Mouse (Mus musculus): ENCODE measurements around the gene Gm13199. TPM values are rescaled to one million over a fixed set of nuclear protein-coding genes. Genes with fewer than 3 reads are reported as not detected.

The Gm13199 gene
- total RNA-seq, 2 experiments from 2014 or later: 1.4 to 2.5 TPM

GRCm38 (mm10) chr2:5824685-5825084 is 38.0 kb downstream of the Gm13199 start:
- intact Hi-C loops (cut with DNase I): no loop called here

DNA sequence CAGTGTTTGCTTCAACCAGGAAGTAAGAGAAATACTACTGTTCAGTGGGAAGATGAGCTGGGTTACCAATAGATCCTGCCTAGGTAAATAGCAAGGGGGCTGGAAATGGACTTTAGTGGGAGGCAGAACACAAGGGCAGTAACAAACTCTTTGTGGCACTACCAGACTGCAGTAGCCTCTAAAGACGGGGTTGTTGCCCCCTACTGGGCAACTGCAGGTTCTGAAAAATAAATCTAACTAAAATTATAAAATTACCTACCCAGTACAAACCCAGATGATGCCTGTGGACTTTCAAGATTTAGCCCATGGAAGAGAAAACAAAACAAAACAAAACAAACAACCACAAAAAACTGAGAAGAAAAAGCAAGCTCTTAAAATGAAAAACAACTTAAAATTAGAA is 38.5 kb downstream of the Gm13199 start:
- DNase-seq (ENCODE audit: low spot score in 2 of 2): no peak
- intact Hi-C loops (cut with DNase I): no loop called here

More at GRCm38 (mm10) chr2:5824685-5825084, 38.0 kb downstream of the Gm13199 start:
- DNase-seq (ENCODE audit: low spot score in 2 of 2): no peak

- intact Hi-C loops (cut with DNase I): no loop called here
- DNase-seq (ENCODE audit: low spot score in 2 of 2): no peak
Observed at GRCm38 (mm10) chr2:5822449-5822848, 40.3 kb downstream of the Gm13199 start.

- DNase-seq (ENCODE audit: low spot score in 2 of 2): no peak
- intact Hi-C loops (cut with DNase I): no loop called here
Observed at GRCm38 (mm10) chr2:5821264-5821663, 41.5 kb downstream of the Gm13199 start.

Other genes with a start within 250 kb of the Gm13199 start
- gene Camk1d, start 148.4 kb downstream of the Gm13199 start, total RNA-seq (2021): 100 to 1,000 TPM; 115 to 116 TPM
- 10 to 100 TPM; 23.8 to 25.7 TPM for gene Nudt5, start 17.9 kb downstream of the Gm13199 start, total RNA-seq (2021)
- 100 to 1,000 TPM; 137 to 140 TPM for gene Cdc123, start 17.8 kb downstream of the Gm13199 start, total RNA-seq (2021)
- 100 to 1,000 TPM; 102 to 107 TPM for gene Sec61a2, start 32.5 kb upstream of the Gm13199 start, total RNA-seq (2021)
- gene Dhtkd1, start 79.9 kb upstream of the Gm13199 start, total RNA-seq (2021): 1 to 10 TPM; 5.5 to 9.7 TPM
- 10 to 100 TPM; 32.2 to 38.0 TPM for gene Upf2, start 88.5 kb upstream of the Gm13199 start, total RNA-seq (2021)